ENCODE assay signal across 25 mouse cellular contexts in the genomic region with DNA sequence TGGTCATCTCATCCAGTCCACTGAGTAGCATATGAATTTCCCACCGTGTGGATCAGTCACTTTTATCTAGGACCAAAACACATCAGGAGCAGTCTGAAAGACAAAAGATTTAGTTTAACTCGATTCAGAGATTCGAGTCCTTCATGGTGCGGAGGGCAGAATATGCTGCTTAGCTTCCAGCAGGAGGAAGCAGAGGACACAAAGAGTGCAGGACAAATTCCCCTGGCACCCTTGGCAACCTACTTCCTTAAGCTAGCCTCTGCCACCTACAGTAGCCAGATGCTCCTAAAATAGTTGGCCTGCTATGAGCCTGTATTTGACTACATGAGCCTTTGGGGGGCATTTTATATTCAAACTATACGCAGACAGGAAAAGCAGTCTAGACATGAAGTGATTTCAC.
DNase-seq lines count a peak whose midpoint lies in the region; ATAC-seq lines count a peak whose summit lies in the region.
"Had no signal": no experiment of that assay in that cellular context is flagged by ENCODE, and none has a peak within 500 bp of the region (broad histone marks: within the 10 kb centered on the region; RNA-seq: fewer than 3 reads in every experiment).

No protein-coding gene starts in this region.

- H3K4me1 ChIP-seq in hindbrain, embryonic 10.5 days (replicated peaks): peaks cover 21% of the 10 kb centered on the region
- peaks cover 9% of the 10 kb centered on the region for H3K4me1 ChIP-seq in hindbrain, embryonic 12.5 days
- H3K4me1 ChIP-seq in limb, embryonic 11.5 days (ENCODE audit: control insufficient read depth, insufficient read depth, low read length): no peaks in the 10 kb centered on the region
- peaks cover 31% of the 10 kb centered on the region for H3K4me1 ChIP-seq in limb, embryonic 10.5 days
- H3K4me1 ChIP-seq: embryonic facial prominence, embryonic 15.5 days; forebrain, embryonic 15.5 days; heart, embryonic 10.5 days; liver, embryonic 15.5 days had no signal

- H3K9me3 ChIP-seq in hindbrain, embryonic 10.5 days: no peaks in the 10 kb centered on the region
- no peaks in the 10 kb centered on the region for H3K9me3 ChIP-seq in hindbrain, embryonic 12.5 days (replicated peaks)
- H3K9me3 ChIP-seq in limb, embryonic 11.5 days (ENCODE audit: control insufficient read depth, low read length): no peaks in the 10 kb centered on the region
- no peaks in the 10 kb centered on the region for H3K9me3 ChIP-seq in limb, embryonic 10.5 days (replicated peaks)
- H3K9me3 ChIP-seq: embryonic facial prominence, embryonic 15.5 days; forebrain, embryonic 15.5 days; heart, embryonic 10.5 days; limb, embryonic 15.5 days; liver, embryonic 15.5 days had no signal

- ATAC-seq in hindbrain, embryonic 12.5 days (ENCODE audit: low FRiP score): no peak
- ATAC-seq in limb, embryonic 11.5 days (ENCODE audit: insufficient number of reproducible peaks, low FRiP score, low TSS enrichment, low read depth): no peak
- ATAC-seq: CD4-positive, CD25-positive, alpha-beta regulatory T cell, adult 4 months; forebrain, embryonic 15.5 days had no signal

- peak; percentile 42 for DNase-seq in embryo, embryonic 10 days (ENCODE audit: low spot score)
- no peak for DNase-seq in embryo, embryonic 11 days
- DNase-seq in hindbrain, embryonic 10.5 days (ENCODE audit: low spot score): no peak
- peak; percentile 15 for DNase-seq in limb, embryonic 11.5 days (ENCODE audit: low spot score)
- DNase-seq in limb, embryonic 10.5 days (ENCODE audit: low spot score): no peak
- DNase-seq in NIH3T3 (ENCODE audit: low read depth): peak; percentile 51
- DNase-seq in right cerebral cortex, postnatal 10 days (ENCODE audit: low spot score in 2 of 2): no peak
- DNase-seq: adrenal gland, postnatal 36 days; cerebellum, adult 11 months; cerebellum, postnatal 14 days; gastrocnemius, postnatal 36 days; kidney, adult 2 months; kidney, postnatal 14 days; layer of hippocampus, postnatal 36 days; lung, postnatal 10 days; right cerebral cortex, postnatal 25 days; spleen, adult 18-20 months had no signal

- no peaks in the 10 kb centered on the region for H3K36me3 ChIP-seq in hindbrain, embryonic 10.5 days
- no peaks in the 10 kb centered on the region for H3K36me3 ChIP-seq in hindbrain, embryonic 12.5 days
- no peaks in the 10 kb centered on the region for H3K36me3 ChIP-seq in limb, embryonic 11.5 days (ENCODE audit: control insufficient read depth, insufficient read depth, low read length)
- H3K36me3 ChIP-seq in limb, embryonic 10.5 days: no peaks in the 10 kb centered on the region
- H3K36me3 ChIP-seq: embryonic facial prominence, embryonic 15.5 days; forebrain, embryonic 15.5 days; heart, embryonic 10.5 days; limb, embryonic 15.5 days; liver, embryonic 15.5 days had no signal

- H3K4me2 ChIP-seq in hindbrain, embryonic 12.5 days (replicated peaks): no peak overlapping the region
- no peak overlapping the region for H3K4me2 ChIP-seq in limb, embryonic 11.5 days (ENCODE audit: low read depth, severe bottlenecking)
- H3K4me2 ChIP-seq: embryonic facial prominence, embryonic 15.5 days; forebrain, embryonic 15.5 days; limb, embryonic 15.5 days; liver, embryonic 15.5 days; midbrain, embryonic 11.5 days had no signal

- 75% methylated on average over 5 of the region's 5 CpGs for WGBS in hindbrain, embryonic 10.5 days
- WGBS in hindbrain, embryonic 12.5 days: 67% methylated on average over 5 of the region's 5 CpGs
- WGBS in limb, embryonic 11.5 days: 81% methylated on average over 5 of the region's 5 CpGs
- 86% methylated on average over 5 of the region's 5 CpGs for WGBS in limb, embryonic 10.5 days

- no peak overlapping the region for H3K9ac ChIP-seq in hindbrain, embryonic 12.5 days
- no peak overlapping the region for H3K9ac ChIP-seq in limb, embryonic 11.5 days (ENCODE audit: low read length)
- H3K9ac ChIP-seq: embryonic facial prominence, embryonic 15.5 days; forebrain, embryonic 15.5 days; limb, embryonic 15.5 days; liver, embryonic 15.5 days had no signal

- no peaks in the 10 kb centered on the region for H3K27me3 ChIP-seq in hindbrain, embryonic 10.5 days (ENCODE audit: insufficient read depth, poor library complexity, severe bottlenecking)
- H3K27me3 ChIP-seq in hindbrain, embryonic 12.5 days: no peaks in the 10 kb centered on the region
- H3K27me3 ChIP-seq in limb, embryonic 11.5 days (ENCODE audit: control insufficient read depth, insufficient read depth, low read length): no peaks in the 10 kb centered on the region
- H3K27me3 ChIP-seq in limb, embryonic 10.5 days (ENCODE audit: low read depth, poor library complexity, severe bottlenecking): no peaks in the 10 kb centered on the region
- H3K27me3 ChIP-seq: embryonic facial prominence, embryonic 15.5 days; forebrain, embryonic 15.5 days; liver, embryonic 15.5 days had no signal

- peak overlapping the region; percentile 56; the same call in 1 of the 2 replicates for H3K27ac ChIP-seq in hindbrain, embryonic 10.5 days
- H3K27ac ChIP-seq in hindbrain, embryonic 12.5 days: no peak overlapping the region
- H3K27ac ChIP-seq in limb, embryonic 11.5 days (replicated peaks; ENCODE audit: low read depth, low read length): no peak overlapping the region
- no peak overlapping the region for H3K27ac ChIP-seq in limb, embryonic 10.5 days
- H3K27ac ChIP-seq: embryonic facial prominence, embryonic 15.5 days; forebrain, embryonic 15.5 days; heart, embryonic 10.5 days; limb, embryonic 15.5 days; liver, embryonic 15.5 days had no signal

- no peak overlapping the region for H3K4me3 ChIP-seq in hindbrain, embryonic 10.5 days
- no peak overlapping the region for H3K4me3 ChIP-seq in hindbrain, embryonic 12.5 days
- H3K4me3 ChIP-seq in limb, embryonic 11.5 days (ENCODE audit: low read depth, low read length): no peak overlapping the region
- no peak overlapping the region for H3K4me3 ChIP-seq in limb, embryonic 10.5 days
- H3K4me3 ChIP-seq: embryonic facial prominence, embryonic 15.5 days; forebrain, embryonic 15.5 days; heart, embryonic 10.5 days; limb, embryonic 15.5 days; liver, embryonic 15.5 days had no signal

Comparison
In these comparisons a context has a peak if more than half of its experiments do, and no peak if none do; other contexts are left out.
1. DNase-seq: peak in embryo, embryonic 10 days (single experiment), limb, embryonic 11.5 days (single experiment) and NIH3T3 (single experiment); none in embryo, embryonic 11 days (single experiment), hindbrain, embryonic 10.5 days (single experiment), limb, embryonic 10.5 days (single experiment) and right cerebral cortex, postnatal 10 days (0 of 2).